Mouse (Mus musculus) ES-E14 (cell line): ENCODE measurements around the gene Gprin2. TPM values are rescaled to one million over a fixed set of nuclear protein-coding genes. Genes with fewer than 3 reads are reported as not detected.

ENCODE experiments used
- DNase-seq: peaks from one replicate; pipeline ENCODE4 v3.0.0-alpha.2; 2013; ENCODE audit warnings: low read depth, low spot score
- H3K27ac ChIP-seq: 2 replicates; pipeline ENCODE4 v1.5.1; 2012; ENCODE audit warnings: low read depth, mild to moderate bottlenecking, low read length, moderate library complexity, mixed read lengths; ENCODE audit not compliant: poor library complexity, insufficient read depth, severe bottlenecking
- H3K36me3 ChIP-seq: 2 replicates; pipeline ENCODE4 v1.6.1; 2012; ENCODE audit warnings: mild to moderate bottlenecking, low read length, moderate library complexity, mixed read lengths; ENCODE audit not compliant: control insufficient read depth, poor library complexity, insufficient read depth, severe bottlenecking
- H3K4me1 ChIP-seq, 2 experiments: fragments of 150-350 bp in 1 of 2; sonication (generic) in 1 of 2; 2 replicates each; pipeline ENCODE4 v1.6.1; 2012; ENCODE audit warnings: low read length in 2 of 2, mild to moderate bottlenecking in 1 of 2, mixed read lengths in 1 of 2; ENCODE audit not compliant: control insufficient read depth in 2 of 2, insufficient read depth in 2 of 2, poor library complexity in 1 of 2
- H3K4me3 ChIP-seq, 2 experiments: fragments of 150-350 bp in 1 of 2; sonication (generic) in 1 of 2; 2 replicates each; pipeline ENCODE4 v1.5.1; 2012; ENCODE audit warnings: low read length in 2 of 2, low read depth in 1 of 2, mild to moderate bottlenecking in 1 of 2, mixed read lengths in 1 of 2; ENCODE audit not compliant: insufficient read depth in 1 of 2, poor library complexity in 1 of 2, severe bottlenecking in 1 of 2
- H3K9ac ChIP-seq: 2 replicates; pipeline ENCODE4 v1.6.1; 2012; ENCODE audit warnings: low read depth, mild to moderate bottlenecking, low read length, mixed read lengths; ENCODE audit not compliant: poor library complexity, insufficient read depth, severe bottlenecking
- H3K9me3 ChIP-seq: fragments of 150-350 bp; sonication (generic); 2 replicates; pipeline ENCODE4 v1.6.1; 2012; ENCODE audit warnings: low read depth, mild to moderate bottlenecking, low read length; ENCODE audit not compliant: control insufficient read depth, insufficient read depth
- CHD2 ChIP-seq: IDR thresholded peaks from 2 replicates; pipeline ENCODE4 v1.6.1; 2014; ENCODE audit warnings: mild to moderate bottlenecking, low read depth, low read length, inconsistent platforms
- HCFC1 ChIP-seq: IDR thresholded peaks from 2 replicates; pipeline ENCODE4 v1.6.1; 2012; ENCODE audit warnings: low read length, inconsistent platforms, borderline replicate concordance; ENCODE audit not compliant: insufficient read depth
- MAFK ChIP-seq: IDR thresholded peaks from 2 replicates; pipeline ENCODE4 v1.6.1; 2014; ENCODE audit warnings: mild to moderate bottlenecking, low read depth, low read length, inconsistent platforms; ENCODE audit not compliant: insufficient read depth
- ZC3H11A ChIP-seq: IDR thresholded peaks from 2 replicates; pipeline ENCODE4 v1.6.1; 2012; ENCODE audit warnings: low read depth, mild to moderate bottlenecking, inconsistent platforms, low read length, borderline replicate concordance
- ZNF384 ChIP-seq: IDR thresholded peaks from 2 replicates; pipeline ENCODE4 v1.6.1; 2012; ENCODE audit warnings: low read depth, low read length, inconsistent platforms
- in situ Hi-C, 2 experiments: fragments of 600-800 bp; cut with MboI; formaldehyde crosslinking; loops; one replicate each; pipeline ENCODE4 v1.15.1; 2025; ENCODE audit warnings: low sequenced_read_pairs in 2 of 2, inconsistent platforms in 1 of 2; ENCODE audit not compliant: unreplicated experiment in 2 of 2
- total RNA-seq: library from RNA; depleted of rRNA; stranded (reverse); fragments of 300-350 nt; gene quantifications from 2 replicates; pipeline ENCODE4 v1.2.3, GENCODE M21; 2012; rRNA removed

Gene Gprin2
- total RNA-seq, 1 experiment: 0.58 TPM

GRCm38 (mm10) chr14:34139671-34140664 is 61.5 kb downstream of the Gprin2 start:
- no peak for DNase-seq
- in situ Hi-C loops: no loop called here

More at GRCm38 (mm10) chr14:34139671-34140664, 61.5 kb downstream of the Gprin2 start:
- TF ChIP-seq ZC3H11A (no peak), ZNF384 (no peak), HCFC1 (no peak), CHD2 (no peak), MAFK (no peak)
- H3K27ac ChIP-seq: no peak overlapping the region
- H3K4me1 ChIP-seq: no peaks in the 10 kb centered on the region
- H3K9ac ChIP-seq: no peak overlapping the region
- H3K9me3 ChIP-seq: no peaks in the 10 kb centered on the region
- H3K36me3 ChIP-seq: no peaks in the 10 kb centered on the region
- H3K4me3 ChIP-seq: no peak overlapping the region

Other genes starting within 250 kb of the Gprin2 start
- not detected in 2 replicates for gene Rbp3, start 247.7 kb downstream of the Gprin2 start, total RNA-seq
- gene Zfp488, start 222.9 kb downstream of the Gprin2 start, total RNA-seq: not detected in 2 replicates
- not detected in 2 replicates for gene Gm30083, start 186.5 kb downstream of the Gprin2 start, total RNA-seq
- not detected in 2 replicates for gene Gm5460, start 184.9 kb downstream of the Gprin2 start, total RNA-seq
- gene Antxrl, start 148.9 kb downstream of the Gprin2 start, total RNA-seq: not detected in 2 replicates
- gene Anxa8, start 115.7 kb downstream of the Gprin2 start, total RNA-seq: 3.6 and 5.2 TPM in 2 replicates
- not detected in 2 replicates for gene A630023A22Rik, start 98.9 kb downstream of the Gprin2 start, total RNA-seq
- gene Npy4r, start 49.2 kb downstream of the Gprin2 start, total RNA-seq: 0.45 and 0.85 TPM in 2 replicates
- gene Syt15, start 17.9 kb upstream of the Gprin2 start, total RNA-seq: 0.26 TPM in 1 of 2 replicates, not detected in the other
- gene Shld2, start 108.8 kb upstream of the Gprin2 start, total RNA-seq: 10.8 and 14.8 TPM in 2 replicates
- gene Glud1, start 109.1 kb upstream of the Gprin2 start, total RNA-seq: 199 and 211 TPM in 2 replicates
- gene Fam25c, start 153.8 kb upstream of the Gprin2 start, total RNA-seq: 97.8 and 145 TPM in 2 replicates
- 2.4 and 3.9 TPM in 2 replicates for gene Sncg, start 173.1 kb upstream of the Gprin2 start, total RNA-seq
- 17.4 and 41.2 TPM in 2 replicates for gene Mmrn2, start 173.8 kb upstream of the Gprin2 start, total RNA-seq